11 mouse cellular contexts compared by ENCODE assay signal in the genomic region with DNA sequence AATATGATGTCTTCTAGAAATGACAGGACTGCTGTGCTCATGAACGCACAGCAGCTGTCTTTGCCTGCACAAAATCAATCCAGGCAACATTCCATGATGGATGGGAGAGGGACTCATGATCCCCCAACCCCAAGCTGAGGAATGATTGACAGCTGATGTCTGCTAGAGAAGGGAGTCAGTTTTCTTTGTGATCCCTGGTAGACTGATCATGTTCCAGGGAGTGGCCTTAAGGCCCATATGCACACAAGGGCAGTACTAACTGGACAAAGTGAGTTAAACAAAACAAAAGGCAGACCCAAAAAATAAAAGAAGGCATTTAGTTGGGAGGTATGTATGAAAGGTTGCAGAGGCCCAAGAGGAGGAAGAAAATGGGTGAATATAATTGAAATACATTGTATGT.
"Had no signal": no experiment of that assay in that cellular context is flagged by ENCODE, and none has a peak within 500 bp of the region (broad histone marks: within the 10 kb centered on the region; RNA-seq: fewer than 3 reads in every experiment).

No protein-coding gene starts in this region.

- ATAC-seq: intestine, postnatal 0 days had no signal

- DNase-seq: lung, adult 18-20 months; right cerebral cortex, postnatal 4 days; spleen, adult 18-20 months; thymus, adult 2 months; thymus, postnatal 25 days had no signal

- H3K9me3 ChIP-seq: midbrain, embryonic 12.5 days; neural tube, embryonic 15.5 days had no signal

- H3K4me1 ChIP-seq: midbrain, embryonic 12.5 days had no signal

- H3K9ac ChIP-seq: liver, embryonic 14.5 days; midbrain, embryonic 12.5 days; neural tube, embryonic 15.5 days had no signal

- H3K36me3 ChIP-seq: midbrain, embryonic 12.5 days; neural tube, embryonic 15.5 days had no signal

- H3K27ac ChIP-seq: left cerebral cortex, adult 2 months; liver, embryonic 14.5 days; midbrain, embryonic 12.5 days; neural tube, embryonic 15.5 days had no signal

- H3K27me3 ChIP-seq: midbrain, embryonic 12.5 days; neural tube, embryonic 15.5 days had no signal

- H3K4me2 ChIP-seq: midbrain, embryonic 12.5 days; neural tube, embryonic 15.5 days had no signal

- H3K4me3 ChIP-seq: left cerebral cortex, adult 2 months; midbrain, embryonic 12.5 days; myocyte; neural tube, embryonic 15.5 days had no signal
